Mouse (Mus musculus): ENCODE results near the gene A030014E15Rik.

- TF ChIP-seq CTCF (IDR thresholded peaks at IDR 0.05): no peak
- TF ChIP-seq POLR2A (IDR thresholded peaks at IDR 0.05; ENCODE audit: insufficient read depth, low read depth, low read length): no peak
- TF ChIP-seq EP300 (IDR thresholded peaks at IDR 0.05; ENCODE audit: insufficient read depth, low read depth, low read length): no peak
Measured at GRCm38 (mm10) chr1:82913025-82913424, 11.7 kb upstream of the A030014E15Rik start, which contains the start of gene A030005L19Rik.
